Mouse (Mus musculus): Measurements from ENCODE around the gene Ugdh. TPM values are rescaled to one million over a fixed set of nuclear protein-coding genes. Genes with fewer than 3 reads are reported as not detected.
A peak's percentile ranks its signal among the peaks of the same experiment; 100 is the strongest.

The Ugdh gene
- polyA plus RNA-seq, 1 experiment = 4.5 TPM

- under 1% methylated on average over 83 of the region's 83 CpGs for WGBS
- no peak for TF ChIP-seq CTCF (IDR thresholded peaks at IDR 0.05; ENCODE audit: extremely low read depth, insufficient read depth, insufficient read length, insufficient replicate concordance)
- peak; percentile 86 for TF ChIP-seq POLR2A (IDR thresholded peaks at IDR 0.05; ENCODE audit: low read depth, low read length)
- peak within 1 kb of the TSS; percentile 84 for H3K4me3 ChIP-seq (ENCODE audit: extremely low read depth, insufficient read depth, insufficient read length)
These were observed 44.8 kb downstream of the Ugdh start, which contains the start of the genes Rpl9 and Lias for GRCm38 (mm10) chr5:65390648-65391644. Gene Rpl9 (minus strand): TSS chr5:65391444. Gene Lias (plus strand): TSS chr5:65391497.

GRCm38 (mm10) chr5:65387008-65387867, 48.5 kb downstream of the Ugdh start:
- Histone ChIP-seq H3K4me1 (ENCODE audit: control insufficient read depth, insufficient read depth, insufficient read length) (peaks cover 7% of the 10 kb centered on the region; the same call in 1 of the 2 replicates), H3K36me3 (ENCODE audit: control insufficient read depth, insufficient read depth, low read length) (peaks cover 11% of the 10 kb centered on the region), H3K27me3 (ENCODE audit: control insufficient read depth, insufficient read depth, low read length) (no peaks in the 10 kb centered on the region), H3K4me3 (ENCODE audit: extremely low read depth, insufficient read depth, insufficient read length) (no peak overlapping the region), H3K27ac (ENCODE audit: insufficient read depth, low read length) (no peak overlapping the region)
- WGBS = 87% methylated on average over 6 of the region's 6 CpGs
- no peak for DNase-seq (ENCODE audit: low read depth in 1 of 2, low spot score in 2 of 2)
- TF ChIP-seq POLR2A (IDR thresholded peaks at IDR 0.05; ENCODE audit: low read depth, low read length) (no peak), CTCF (IDR thresholded peaks at IDR 0.05; ENCODE audit: extremely low read depth, insufficient read depth, insufficient read length, insufficient replicate concordance) (no peak)

More at GRCm38 (mm10) chr5:65390648-65391644, 44.8 kb downstream of the Ugdh start, which contains the start of the genes Rpl9 and Lias:
- DNase-seq (ENCODE audit: low read depth in 1 of 2, low spot score in 2 of 2) = peak; percentile 94 to 96
- Histone ChIP-seq H3K4me1 (ENCODE audit: control insufficient read depth, insufficient read depth, insufficient read length) (peaks cover 7% of the 10 kb centered on the region; the same call in 1 of the 2 replicates), H3K27me3 (ENCODE audit: control insufficient read depth, insufficient read depth, low read length) (no peaks in the 10 kb centered on the region), H3K36me3 (ENCODE audit: control insufficient read depth, insufficient read depth, low read length) (peaks cover 15% of the 10 kb centered on the region), H3K27ac (ENCODE audit: insufficient read depth, low read length) (peak within 1 kb of the TSS; percentile 82)

- Histone ChIP-seq H3K27me3 (ENCODE audit: control insufficient read depth, insufficient read depth, low read length) (no peaks in the 10 kb centered on the region), H3K4me1 (ENCODE audit: control insufficient read depth, insufficient read depth, insufficient read length) (peaks cover 5% of the 10 kb centered on the region; the same call in 1 of the 2 replicates), H3K36me3 (ENCODE audit: control insufficient read depth, insufficient read depth, low read length) (peaks cover 11% of the 10 kb centered on the region), H3K27ac (ENCODE audit: insufficient read depth, low read length) (no peak overlapping the region), H3K4me3 (ENCODE audit: extremely low read depth, insufficient read depth, insufficient read length) (no peak overlapping the region)
- TF ChIP-seq POLR2A (IDR thresholded peaks at IDR 0.05; ENCODE audit: low read depth, low read length) (no peak), CTCF (IDR thresholded peaks at IDR 0.05; ENCODE audit: extremely low read depth, insufficient read depth, insufficient read length, insufficient replicate concordance) (no peak)
- 88% methylated on average over 2 of the region's 2 CpGs for WGBS
- DNase-seq (ENCODE audit: low read depth in 1 of 2, low spot score in 2 of 2) = no peak
These were observed 50.0 kb downstream of the Ugdh start for GRCm38 (mm10) chr5:65385704-65386103.

- Histone ChIP-seq H3K4me3 (ENCODE audit: extremely low read depth, insufficient read depth, insufficient read length) (no peak overlapping the region), H3K27me3 (ENCODE audit: control insufficient read depth, insufficient read depth, low read length) (no peaks in the 10 kb centered on the region), H3K36me3 (ENCODE audit: control insufficient read depth, insufficient read depth, low read length) (no peaks in the 10 kb centered on the region), H3K27ac (ENCODE audit: insufficient read depth, low read length) (no peak overlapping the region), H3K4me1 (ENCODE audit: control insufficient read depth, insufficient read depth, insufficient read length) (no peaks in the 10 kb centered on the region)
- TF ChIP-seq POLR2A (IDR thresholded peaks at IDR 0.05; ENCODE audit: low read depth, low read length) (no peak), CTCF (IDR thresholded peaks at IDR 0.05; ENCODE audit: extremely low read depth, insufficient read depth, insufficient read length, insufficient replicate concordance) (no peak)
- 87% methylated on average over 7 of the region's 7 CpGs for WGBS
- DNase-seq (ENCODE audit: low read depth in 1 of 2, low spot score in 2 of 2) = no peak
These were observed 61.0 kb downstream of the Ugdh start for GRCm38 (mm10) chr5:65374746-65375145.

- H3K27ac ChIP-seq (ENCODE audit: insufficient read depth, low read length) = no peak overlapping the region
- 93% methylated on average over 7 of the region's 7 CpGs for WGBS
These were observed 64.2 kb downstream of the Ugdh start for GRCm38 (mm10) chr5:65371551-65371950.

GRCm38 (mm10) chr5:65367837-65368236, 67.9 kb downstream of the Ugdh start:
- H3K27me3 ChIP-seq (ENCODE audit: control insufficient read depth, insufficient read depth, low read length) = no peaks in the 10 kb centered on the region
- no peak overlapping the region for H3K4me3 ChIP-seq (ENCODE audit: extremely low read depth, insufficient read depth, insufficient read length)
- DNase-seq (ENCODE audit: low read depth in 1 of 2, low spot score in 2 of 2) = no peak
- no peaks in the 10 kb centered on the region for H3K4me1 ChIP-seq (ENCODE audit: control insufficient read depth, insufficient read depth, insufficient read length)
- TF ChIP-seq POLR2A (IDR thresholded peaks at IDR 0.05; ENCODE audit: low read depth, low read length) (no peak), CTCF (IDR thresholded peaks at IDR 0.05; ENCODE audit: extremely low read depth, insufficient read depth, insufficient read length, insufficient replicate concordance) (no peak)
- H3K36me3 ChIP-seq (ENCODE audit: control insufficient read depth, insufficient read depth, low read length) = no peaks in the 10 kb centered on the region
- H3K27ac ChIP-seq (ENCODE audit: insufficient read depth, low read length) = no peak overlapping the region
- 82% methylated on average over 11 of the region's 11 CpGs for WGBS

More at GRCm38 (mm10) chr5:65371551-65371950, 64.2 kb downstream of the Ugdh start:
- H3K4me1 ChIP-seq (ENCODE audit: control insufficient read depth, insufficient read depth, insufficient read length) = no peaks in the 10 kb centered on the region
- no peak overlapping the region for H3K4me3 ChIP-seq (ENCODE audit: extremely low read depth, insufficient read depth, insufficient read length)
- TF ChIP-seq POLR2A (IDR thresholded peaks at IDR 0.05; ENCODE audit: low read depth, low read length) (no peak), CTCF (IDR thresholded peaks at IDR 0.05; ENCODE audit: extremely low read depth, insufficient read depth, insufficient read length, insufficient replicate concordance) (no peak)
- H3K36me3 ChIP-seq (ENCODE audit: control insufficient read depth, insufficient read depth, low read length) = no peaks in the 10 kb centered on the region
- no peak for DNase-seq (ENCODE audit: low read depth in 1 of 2, low spot score in 2 of 2)
- H3K27me3 ChIP-seq (ENCODE audit: control insufficient read depth, insufficient read depth, low read length) = no peaks in the 10 kb centered on the region

Other genes with a start within 250 kb of the Ugdh start
- 0.60 and 0.67 TPM in 2 replicates for gene Wdr19, start 236.3 kb downstream of the Ugdh start, polyA plus RNA-seq (2012; rRNA removed)
- 10.2 and 12.5 TPM in 2 replicates for gene Rfc1, start 100.3 kb downstream of the Ugdh start, polyA plus RNA-seq (2012; rRNA removed)
- 0.14 TPM in 2 replicates for gene Klb, start 87.6 kb downstream of the Ugdh start, polyA plus RNA-seq (2012; rRNA removed)
- gene Rpl9, start 44.5 kb downstream of the Ugdh start, polyA plus RNA-seq (2012; rRNA removed) = 173 and 190 TPM in 2 replicates
- gene Lias, start 44.5 kb downstream of the Ugdh start, polyA plus RNA-seq (2012; rRNA removed) = 6.2 and 6.4 TPM in 2 replicates
- not detected in 2 replicates for gene Gm43552, start 56.9 kb upstream of the Ugdh start, polyA plus RNA-seq (2012; rRNA removed)
- gene Smim14, start 101.2 kb upstream of the Ugdh start, polyA plus RNA-seq (2012; rRNA removed) = 120 and 164 TPM in 2 replicates
- 9.7 and 11.7 TPM in 2 replicates for gene Ube2k, start 101.3 kb upstream of the Ugdh start, polyA plus RNA-seq (2012; rRNA removed)

All from spleen, adult 2 months (tissue).